Mouse (Mus musculus) embryonic facial prominence, embryonic 14.5 days (tissue): ENCODE measurements around the gene Muc1. TPM values are rescaled to one million over a fixed set of nuclear protein-coding genes. Genes with fewer than 3 reads are reported as not detected.

Source experiments
- ATAC-seq: fragments of 200-750 bp; cut with Nextera tagmentation; 2 replicates; pipeline ENCODE4 v1.8.0; 2017; ENCODE audit warnings: low read depth, moderate number of reproducible peaks, moderate TSS enrichment
- DNase-seq: peaks from one replicate; pipeline ENCODE4 v3.0.0-alpha.2; 2015; ENCODE audit warnings: low spot score
- H3K27ac ChIP-seq: fragments of 300-500 bp; sonication (generic); replicated peaks from 2 replicates; pipeline ENCODE4 v1.5.1; 2014; ENCODE audit warnings: low read depth, mild to moderate bottlenecking, low read length, moderate library complexity
- H3K27me3 ChIP-seq: fragments of 300-500 bp; sonication (generic); replicated peaks from 2 replicates; pipeline ENCODE4 v1.6.1; 2014; ENCODE audit warnings: low read length; ENCODE audit not compliant: control insufficient read depth, insufficient read depth
- H3K36me3 ChIP-seq: fragments of 300-500 bp; sonication (generic); 2 replicates; pipeline ENCODE4 v1.6.1; 2014; ENCODE audit warnings: low read length, mixed read lengths; ENCODE audit not compliant: control insufficient read depth, insufficient read depth
- H3K4me1 ChIP-seq: fragments of 300-500 bp; sonication (generic); 2 replicates; pipeline ENCODE4 v1.6.1; 2014; ENCODE audit warnings: antibody characterized with exemption, low read length; ENCODE audit not compliant: control insufficient read depth, insufficient read depth
- H3K4me2 ChIP-seq: fragments of 300-500 bp; sonication (generic); 2 replicates; pipeline ENCODE4 v1.6.1; 2014; ENCODE audit warnings: low read depth, mild to moderate bottlenecking, low read length, moderate library complexity, mixed read lengths
- H3K4me3 ChIP-seq: fragments of 300-500 bp; sonication (generic); 2 replicates; pipeline ENCODE4 v1.5.1; 2014; ENCODE audit warnings: low read depth, mild to moderate bottlenecking, low read length
- H3K9ac ChIP-seq: fragments of 300-500 bp; sonication (generic); 2 replicates; pipeline ENCODE4 v1.6.1; 2014; ENCODE audit warnings: low read depth, mild to moderate bottlenecking, low read length, moderate library complexity, mixed read lengths
- H3K9me3 ChIP-seq: fragments of 300-500 bp; sonication (generic); 2 replicates; pipeline ENCODE4 v1.6.1; 2016; ENCODE audit warnings: low read length; ENCODE audit not compliant: control insufficient read depth
- WGBS: fragments of 180-500 bp; shearing (Covaris S2); extraction: QIAGEN DNeasy Blood & Tissue Kit; methylation state at CpG from one replicate; pipeline ENCODE4 v1.1.7; 2014; 5-methylcytosine and 5-hydroxymethylcytosine counted together
- polyA plus RNA-seq: library from polyadenylated mRNA; unstranded; fragments of >200 nt; fragmentation: Nextera tagmentation; extraction: Ambion mirVana; gene quantifications from 2 replicates; pipeline ENCODE4 v1.2.1, GENCODE M21; 2014

The Muc1 gene
- polyA plus RNA-seq, 1 experiment from 2014 or later: 4.1 TPM

- H3K27ac ChIP-seq: no peak overlapping the region
- WGBS: 92% methylated on average over 7 of the region's 7 CpGs
Observed at GRCm38 (mm10) chr3:89206079-89206478, 22.8 kb upstream of the Muc1 start.

DNA sequence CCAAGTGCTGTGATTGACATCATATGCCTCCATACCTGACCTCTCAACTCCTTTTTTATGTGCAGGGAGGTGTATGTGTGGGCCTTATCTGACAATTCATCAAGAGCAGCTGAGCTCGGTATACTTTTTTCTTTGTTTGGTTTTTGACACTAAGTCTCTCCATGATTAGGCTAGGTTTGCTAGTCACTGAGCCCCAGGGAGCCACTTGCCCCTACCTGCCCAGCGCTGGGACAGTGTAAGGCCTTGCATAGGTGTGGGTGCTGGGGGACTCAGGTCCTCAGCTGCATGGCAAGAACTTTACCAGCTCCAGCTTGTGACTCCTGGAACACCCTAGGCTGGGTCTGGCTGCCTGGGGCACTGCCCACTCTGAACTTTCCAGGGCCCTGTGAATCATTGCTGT is 22.2 kb upstream of the Muc1 start:
- no peak overlapping the region for H3K4me2 ChIP-seq
- no peaks in the 10 kb centered on the region for H3K9me3 ChIP-seq
- ATAC-seq (no peak), DNase-seq (no peak)
- H3K27ac ChIP-seq: no peak overlapping the region
- no peak overlapping the region for H3K4me3 ChIP-seq
- no peaks in the 10 kb centered on the region for H3K27me3 ChIP-seq
- H3K9ac ChIP-seq: no peak overlapping the region
- peaks cover 60% of the 10 kb centered on the region for H3K36me3 ChIP-seq
- WGBS: 82% methylated on average over 2 of the region's 2 CpGs
- peaks cover 5% of the 10 kb centered on the region for H3K4me1 ChIP-seq

More at GRCm38 (mm10) chr3:89206079-89206478, 22.8 kb upstream of the Muc1 start:
- Histone ChIP-seq H3K4me1 (peaks cover 5% of the 10 kb centered on the region), H3K9me3 (no peaks in the 10 kb centered on the region), H3K4me3 (no peak overlapping the region), H3K36me3 (peaks cover 60% of the 10 kb centered on the region), H3K4me2 (no peak overlapping the region), H3K9ac (no peak overlapping the region), H3K27me3 (no peaks in the 10 kb centered on the region)
- no peak for ATAC-seq
- no peak for DNase-seq

DNA sequence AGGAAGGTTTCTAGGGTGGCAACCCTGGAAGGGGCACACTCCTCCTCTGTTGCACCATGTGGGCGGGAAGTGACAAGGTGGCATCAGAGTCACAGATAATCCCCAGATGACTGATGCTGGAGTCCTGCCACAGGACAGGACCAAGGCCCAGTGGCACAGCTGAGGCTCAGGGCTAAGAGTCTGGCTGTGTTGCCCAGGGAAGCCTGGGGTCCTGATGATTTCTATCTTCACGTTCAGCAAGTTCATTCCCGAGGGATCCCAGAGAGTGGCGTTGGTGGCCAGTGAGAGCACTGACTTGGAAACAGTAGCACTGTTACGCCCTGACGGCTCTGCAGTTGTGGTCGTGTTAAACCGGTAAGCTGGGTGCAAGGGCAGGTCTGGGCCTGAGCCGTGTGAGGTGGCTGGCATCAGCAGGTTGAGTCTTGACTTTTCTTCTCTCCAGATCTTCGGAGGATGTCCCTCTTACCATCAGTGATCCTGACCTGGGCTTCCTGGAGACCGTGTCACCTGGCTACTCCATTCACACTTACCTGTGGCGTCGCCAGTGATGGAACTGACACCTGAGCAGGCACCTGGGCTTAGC is 20.7 kb upstream of the Muc1 start:
- ATAC-seq (no peak), DNase-seq (no peak)
- Histone ChIP-seq H3K4me1 (peaks cover 12% of the 10 kb centered on the region), H3K4me2 (no peak overlapping the region), H3K9ac (no peak overlapping the region), H3K36me3 (peaks cover 60% of the 10 kb centered on the region), H3K4me3 (no peak overlapping the region), H3K27ac (no peak overlapping the region), H3K27me3 (no peaks in the 10 kb centered on the region), H3K9me3 (no peaks in the 10 kb centered on the region)
- 91% methylated on average over 13 of the region's 13 CpGs for WGBS

GRCm38 (mm10) chr3:89208736-89209135 is 20.1 kb upstream of the Muc1 start:
- Histone ChIP-seq H3K9me3 (no peaks in the 10 kb centered on the region), H3K4me1 (peaks cover 10% of the 10 kb centered on the region; the same call in 1 of the 2 replicates), H3K27me3 (no peaks in the 10 kb centered on the region), H3K36me3 (peaks cover 60% of the 10 kb centered on the region), H3K9ac (no peak overlapping the region), H3K27ac (no peak overlapping the region), H3K4me2 (no peak overlapping the region), H3K4me3 (no peak overlapping the region)
- ATAC-seq (no peak), DNase-seq (no peak)
- 84% methylated on average over 6 of the region's 6 CpGs for WGBS

DNA sequence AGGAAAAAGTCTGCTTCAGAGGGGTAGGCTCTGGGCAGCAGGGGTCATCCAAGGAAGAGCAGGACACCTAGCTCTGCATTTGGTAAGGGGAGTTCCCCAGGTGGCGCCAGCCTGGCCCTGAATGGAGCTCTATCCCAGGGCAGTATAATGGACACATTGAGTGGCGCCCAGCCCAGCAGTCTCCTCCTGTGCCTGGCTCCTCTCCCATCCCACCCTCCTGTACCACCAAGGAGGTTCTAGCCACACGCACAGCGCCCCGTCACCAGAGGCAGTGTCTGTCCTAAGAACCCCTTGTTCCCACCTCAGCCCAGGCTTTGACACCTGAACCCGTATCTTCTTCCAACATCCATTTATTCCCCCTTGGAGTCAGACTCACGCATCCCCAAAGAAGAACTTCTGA is 19.1 kb upstream of the Muc1 start:
- 93% methylated on average over 6 of the region's 7 CpGs for WGBS
- no peak overlapping the region for H3K4me2 ChIP-seq

GRCm38 (mm10) chr3:89210162-89210561 is 18.7 kb upstream of the Muc1 start:
- Histone ChIP-seq H3K4me2 (0 out of 2 replicates have a peak overlapping the region, but pooled peaks have one; percentile 12), H3K27me3 (no peaks in the 10 kb centered on the region), H3K9me3 (no peaks in the 10 kb centered on the region), H3K4me3 (no peak overlapping the region), H3K27ac (peak overlapping the region; percentile 52; the same call in 1 of the 2 replicates), H3K36me3 (peaks cover 59% of the 10 kb centered on the region), H3K4me1 (peaks cover 11% of the 10 kb centered on the region; the same call in 1 of the 2 replicates), H3K9ac (peak overlapping the region; percentile 25; the same call in 1 of the 2 replicates)
- no peak for DNase-seq
- WGBS: 77% methylated on average over 13 of the region's 13 CpGs
- no peak for ATAC-seq

More for the DNA sequence above, 19.1 kb upstream of the Muc1 start:
- Histone ChIP-seq H3K36me3 (peaks cover 60% of the 10 kb centered on the region), H3K4me3 (no peak overlapping the region), H3K27ac (no peak overlapping the region; the same call in 1 of the 2 replicates), H3K9ac (no peak overlapping the region), H3K9me3 (no peaks in the 10 kb centered on the region), H3K27me3 (no peaks in the 10 kb centered on the region), H3K4me1 (peaks cover 10% of the 10 kb centered on the region; the same call in 1 of the 2 replicates)
- no peak for DNase-seq
- ATAC-seq: no peak

- H3K27me3 ChIP-seq: no peaks in the 10 kb centered on the region
- 73% methylated on average over 6 of the region's 7 CpGs for whole genome bisulfite sequencing
- DNase-seq (peak; percentile 78), ATAC-seq (no peak)
- peak overlapping the region; percentile 67 for H3K27ac ChIP-seq
- peak overlapping the region; percentile 12; the same call in 1 of the 2 replicates for H3K4me2 ChIP-seq
- peak overlapping the region; percentile 25; the same call in 1 of the 2 replicates for H3K9ac ChIP-seq
- H3K4me3 ChIP-seq: no peak overlapping the region
- H3K36me3 ChIP-seq: peaks cover 53% of the 10 kb centered on the region
- H3K4me1 ChIP-seq: peaks cover 14% of the 10 kb centered on the region; the same call in 1 of the 2 replicates
- H3K9me3 ChIP-seq: no peaks in the 10 kb centered on the region
Observed at GRCm38 (mm10) chr3:89210731-89211130, 18.1 kb upstream of the Muc1 start.

- Histone ChIP-seq H3K4me3 (peak overlapping the region; percentile 68), H3K9me3 (no peaks in the 10 kb centered on the region), H3K27ac (peak overlapping the region; percentile 98), H3K36me3 (peaks cover 21% of the 10 kb centered on the region), H3K9ac (peak overlapping the region; percentile 82), H3K4me2 (peak overlapping the region; percentile 77), H3K27me3 (no peaks in the 10 kb centered on the region), H3K4me1 (peaks cover 14% of the 10 kb centered on the region; the same call in 1 of the 2 replicates)
- ATAC-seq (peak; percentile 94), DNase-seq (peak; percentile 98)
- WGBS: 1% methylated on average over 41 of the region's 69 CpGs
Observed at GRCm38 (mm10) chr3:89213803-89214530, 14.9 kb upstream of the Muc1 start.
